Mouse (Mus musculus): ENCODE results near the gene Snd1.

DNA sequence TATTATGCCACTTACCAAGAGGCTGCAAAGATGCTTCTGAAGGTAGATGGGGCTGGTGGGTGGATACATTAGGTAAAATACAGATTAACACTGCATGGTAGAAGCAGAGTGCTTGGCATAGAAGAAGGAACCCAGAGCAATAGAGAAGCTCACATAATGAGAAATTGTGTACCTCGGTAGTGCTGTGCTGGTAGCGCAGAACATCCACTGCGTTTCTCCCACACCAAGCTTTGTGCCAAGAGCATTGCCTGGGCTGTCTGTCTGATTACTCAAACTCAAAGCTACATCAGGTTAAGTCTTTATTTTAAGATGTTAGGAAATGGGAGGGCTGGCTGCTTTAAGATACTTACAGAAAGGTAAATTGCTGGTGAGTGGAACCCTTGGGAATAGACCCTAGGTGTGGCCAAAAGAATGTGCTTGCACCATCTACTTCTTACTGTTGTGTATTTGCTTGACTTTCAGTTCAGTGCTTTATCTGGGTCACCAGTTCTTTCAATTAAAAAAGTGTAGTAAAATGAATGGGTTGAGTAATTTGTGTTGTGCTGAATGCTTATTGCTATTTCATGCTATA lies 117.5 kb downstream of the Snd1 start:
- TF ChIP-seq CTCF (IDR thresholded peaks at IDR 0.05; ENCODE audit: low read depth, low read length) (no peak), GATA1 (IDR thresholded peaks at IDR 0.05; ENCODE audit: borderline replicate concordance, low read length) (no peak)

All from G1E (cell line).